Mouse (Mus musculus): ENCODE measurements around the gene Psors1c2.
A peak's percentile ranks its signal among the peaks of the same experiment; 100 is the strongest.
"Not testable (repeated sequence)": the region's sequence is repeated elsewhere in the genome, so short reads cannot be mapped to it uniquely, and the experiment has no call there.

Gene Psors1c2

DNA sequence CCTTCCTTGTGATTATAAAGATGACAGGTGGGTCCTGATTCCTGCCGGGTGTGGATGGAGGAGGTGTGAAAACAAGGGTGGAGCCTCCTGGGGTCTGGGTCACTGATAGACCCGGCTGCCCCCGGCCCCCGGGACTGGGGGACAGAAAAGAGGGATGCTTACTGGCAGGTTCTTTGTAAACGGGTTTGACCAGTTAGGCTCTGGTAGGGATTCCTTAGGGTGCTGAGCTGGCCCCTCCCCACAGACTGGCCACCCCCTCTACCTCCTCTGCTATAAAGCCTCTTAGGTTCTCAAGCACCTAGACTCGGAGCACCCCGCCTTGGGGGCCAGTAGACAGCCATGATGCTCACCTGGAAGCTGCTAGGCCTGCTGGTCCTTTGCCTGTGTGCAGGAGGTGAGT, at the start of gene Psors1c2:
Gene Psors1c2, plus strand, starts transcription at position 301 of the 400 bp plus-strand sequence.
- no peak for DNase-seq (ENCODE audit: extremely low spot score, low spot score)

GRCm38 (mm10) chr17:35484066-35484465, 48.9 kb upstream of the Psors1c2 start:
- DNase-seq (ENCODE audit: extremely low spot score, low spot score) = peak; percentile 51

DNA sequence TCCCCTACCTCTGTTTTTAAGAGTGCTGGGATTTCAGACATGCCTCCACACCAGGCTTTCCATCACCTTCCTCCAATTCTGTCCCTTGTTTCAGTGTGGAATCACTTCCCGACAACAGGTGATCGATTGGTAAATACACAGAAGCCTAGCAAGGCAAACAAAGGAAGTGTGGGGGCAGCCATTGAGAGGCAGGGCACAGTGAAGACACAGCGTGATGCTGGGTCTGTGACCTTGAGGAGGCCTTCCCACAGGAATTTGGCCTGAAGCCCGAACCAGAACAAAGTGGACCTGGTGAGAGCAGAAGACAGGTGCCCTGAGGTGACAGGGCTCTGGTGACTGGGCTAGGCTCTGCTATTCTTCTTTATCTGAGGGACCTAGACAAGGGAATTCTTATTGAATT, 47.3 kb upstream of the Psors1c2 start:
- DNase-seq (ENCODE audit: extremely low spot score, low spot score) = no peak

DNA sequence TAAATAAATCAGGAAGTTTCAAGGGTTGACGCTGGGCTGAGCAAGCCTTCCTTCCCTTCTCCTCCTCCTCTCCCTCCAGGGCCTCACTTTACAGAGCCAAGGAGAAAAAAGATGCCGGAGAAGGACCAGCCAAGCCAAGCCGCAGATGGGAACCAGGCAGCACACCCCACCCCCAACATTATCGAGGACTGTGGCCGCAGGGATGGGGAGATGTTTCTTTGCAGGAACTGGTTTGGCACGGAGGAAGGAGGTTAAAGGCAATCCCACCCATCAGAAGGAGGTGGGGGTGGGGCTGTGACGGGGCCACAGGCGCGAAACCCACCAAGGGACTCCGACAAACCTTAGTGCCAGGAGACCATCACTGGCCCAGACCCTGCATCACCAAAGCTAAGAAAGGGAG, 46.3 kb upstream of the Psors1c2 start:
- DNase-seq (ENCODE audit: extremely low spot score, low spot score) = no peak

- DNase-seq (ENCODE audit: extremely low spot score, low spot score) = no peak
Measured at GRCm38 (mm10) chr17:35488041-35488440, 45.0 kb upstream of the Psors1c2 start.

DNA sequence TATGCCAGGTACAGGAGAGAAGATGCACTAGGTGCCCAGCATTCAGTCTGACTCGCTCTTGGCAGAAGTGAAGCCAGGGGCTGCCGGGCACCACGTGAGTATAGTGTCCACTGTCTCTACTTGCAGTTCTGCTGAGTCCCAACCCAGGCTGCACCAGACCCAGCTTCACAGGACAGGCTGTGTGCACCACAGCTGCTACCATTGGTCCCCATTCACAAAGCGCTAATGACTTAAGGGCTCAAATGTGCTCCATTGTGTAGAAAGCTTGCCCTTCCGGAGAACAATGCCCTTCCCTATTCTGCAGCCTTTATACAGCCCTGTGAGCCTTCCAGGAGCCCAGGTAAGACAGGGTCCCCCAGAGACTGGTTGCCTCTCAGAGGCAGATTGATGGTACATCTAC, 42.7 kb upstream of the Psors1c2 start:
- DNase-seq (ENCODE audit: extremely low spot score, low spot score) = no peak

GRCm38 (mm10) chr17:35497124-35497523, 35.9 kb upstream of the Psors1c2 start:
- DNase-seq (ENCODE audit: extremely low spot score, low spot score) = no peak

DNA sequence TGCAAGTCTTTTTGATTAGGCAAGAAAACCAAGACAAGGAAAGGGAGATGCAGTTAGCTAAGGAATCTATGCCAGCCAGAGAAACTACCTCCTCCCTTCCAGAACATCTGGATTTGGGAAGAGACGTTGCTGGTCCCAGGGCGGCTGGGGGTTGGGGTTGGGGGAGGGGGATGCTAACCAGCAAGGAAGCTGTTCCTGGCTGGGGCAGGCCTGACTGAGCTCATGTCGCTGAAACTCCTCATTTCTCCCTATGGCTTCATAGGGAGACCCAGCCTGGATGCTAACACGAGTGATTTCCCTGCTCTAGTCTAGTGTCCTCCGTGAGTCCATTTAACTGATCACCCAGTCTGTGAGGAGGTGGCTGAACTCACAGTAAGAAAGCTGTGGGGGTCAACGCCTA, 30.8 kb upstream of the Psors1c2 start:
- no peak for DNase-seq (ENCODE audit: extremely low spot score, low spot score)

DNA sequence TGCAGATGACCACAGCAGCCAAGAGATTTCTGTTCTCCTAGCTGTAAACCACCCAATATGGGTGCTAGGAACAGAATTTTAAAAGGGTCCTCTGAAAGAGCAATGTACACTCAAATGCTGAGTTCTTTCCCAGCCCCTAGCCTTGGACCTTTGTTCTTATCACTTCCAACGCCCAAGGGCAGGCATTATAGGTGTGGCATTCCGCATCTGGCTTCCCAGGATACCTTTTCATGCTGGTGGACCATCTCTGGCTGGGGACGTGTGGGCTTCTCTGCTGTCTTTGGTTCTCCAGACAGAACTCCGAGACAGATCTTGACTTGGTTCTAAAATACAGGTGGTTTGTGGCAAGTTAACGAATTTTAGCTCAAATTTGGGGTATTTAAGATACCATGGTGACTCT, 30.2 kb upstream of the Psors1c2 start:
- no peak for DNase-seq (ENCODE audit: extremely low spot score, low spot score)

- no peak for DNase-seq (ENCODE audit: extremely low spot score, low spot score)
Measured at GRCm38 (mm10) chr17:35503849-35504248, 29.2 kb upstream of the Psors1c2 start.

DNA sequence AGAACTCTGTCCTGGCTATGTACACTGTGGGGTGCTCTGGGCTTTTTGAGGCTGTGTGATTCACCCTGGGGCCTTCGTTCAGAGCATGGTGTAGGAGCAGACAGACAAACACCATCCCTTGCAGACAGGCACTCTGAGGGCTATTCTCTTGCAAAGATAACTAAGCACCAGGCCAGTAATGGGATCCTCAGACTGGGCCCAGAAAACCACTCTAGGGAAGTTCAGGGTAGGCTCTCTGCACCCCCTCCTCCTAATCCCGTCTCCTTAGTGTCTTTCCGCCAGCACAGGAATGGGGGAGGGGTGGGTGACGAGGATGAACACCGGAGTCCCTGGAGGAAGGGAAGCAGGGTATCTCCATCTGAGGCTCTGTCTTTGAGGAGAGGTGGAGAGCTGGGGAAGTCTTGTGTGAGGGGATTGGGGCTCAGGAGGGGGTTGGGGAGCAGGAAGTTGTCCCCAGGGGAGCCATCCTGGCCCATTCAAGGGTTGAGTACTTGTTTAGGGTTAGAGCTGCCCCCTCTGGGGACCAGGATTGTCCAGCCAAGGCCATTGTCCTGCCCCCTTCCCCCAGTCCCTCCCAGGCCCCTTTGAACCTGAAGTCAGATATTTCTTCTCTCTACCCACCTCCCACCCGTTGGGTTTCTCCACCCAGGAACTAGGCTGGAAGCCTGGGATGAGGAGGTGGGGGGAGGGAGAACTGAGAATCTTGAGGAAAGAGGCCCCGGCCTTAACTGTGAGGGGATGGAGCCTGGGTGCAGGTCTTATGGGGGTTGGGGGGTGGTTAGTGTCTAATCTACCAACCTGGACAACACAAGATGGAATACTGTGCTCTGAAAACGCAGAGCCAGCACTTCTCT, 28.1 kb upstream of the Psors1c2 start:
- no peak for DNase-seq (ENCODE audit: extremely low spot score, low spot score)

DNA sequence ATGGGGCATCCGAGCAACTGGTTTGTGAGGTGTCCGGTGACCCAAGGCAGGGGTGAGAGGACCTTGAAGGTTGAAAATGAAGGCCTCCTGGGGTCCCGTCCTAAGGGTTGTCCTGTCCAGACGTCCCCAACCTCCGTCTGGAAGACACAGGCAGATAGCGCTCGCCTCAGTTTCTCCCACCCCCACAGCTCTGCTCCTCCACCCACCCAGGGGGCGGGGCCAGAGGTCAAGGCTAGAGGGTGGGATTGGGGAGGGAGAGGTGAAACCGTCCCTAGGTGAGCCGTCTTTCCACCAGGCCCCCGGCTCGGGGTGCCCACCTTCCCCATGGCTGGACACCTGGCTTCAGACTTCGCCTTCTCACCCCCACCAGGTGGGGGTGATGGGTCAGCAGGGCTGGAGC, 27.2 kb upstream of the Psors1c2 start, which contains the start of gene Pou5f1:
Gene Pou5f1, plus strand, starts transcription at position 243 of the 400 bp plus-strand sequence.
- no peak for DNase-seq (ENCODE audit: extremely low spot score, low spot score)

DNA sequence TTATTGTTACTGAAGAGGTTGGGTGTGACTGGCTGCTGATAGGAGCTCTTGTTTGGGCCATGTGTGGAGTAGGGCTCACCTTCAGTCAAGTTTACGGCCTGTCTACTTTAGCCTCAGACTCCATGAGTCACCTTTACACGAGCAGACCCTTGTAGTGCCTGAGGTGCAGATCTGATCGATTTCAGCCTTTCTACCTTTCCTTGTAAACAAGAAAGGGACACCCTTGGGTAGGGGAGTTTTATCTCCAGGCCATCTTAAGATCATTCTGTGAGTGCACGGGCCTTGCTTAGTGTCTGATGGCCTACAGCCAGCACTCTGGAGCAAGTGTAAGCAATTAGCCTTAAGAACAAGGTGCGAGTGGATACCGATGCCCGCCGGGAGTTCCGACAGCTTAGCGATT, 26.1 kb upstream of the Psors1c2 start:
- DNase-seq (ENCODE audit: extremely low spot score, low spot score) = no peak

DNA sequence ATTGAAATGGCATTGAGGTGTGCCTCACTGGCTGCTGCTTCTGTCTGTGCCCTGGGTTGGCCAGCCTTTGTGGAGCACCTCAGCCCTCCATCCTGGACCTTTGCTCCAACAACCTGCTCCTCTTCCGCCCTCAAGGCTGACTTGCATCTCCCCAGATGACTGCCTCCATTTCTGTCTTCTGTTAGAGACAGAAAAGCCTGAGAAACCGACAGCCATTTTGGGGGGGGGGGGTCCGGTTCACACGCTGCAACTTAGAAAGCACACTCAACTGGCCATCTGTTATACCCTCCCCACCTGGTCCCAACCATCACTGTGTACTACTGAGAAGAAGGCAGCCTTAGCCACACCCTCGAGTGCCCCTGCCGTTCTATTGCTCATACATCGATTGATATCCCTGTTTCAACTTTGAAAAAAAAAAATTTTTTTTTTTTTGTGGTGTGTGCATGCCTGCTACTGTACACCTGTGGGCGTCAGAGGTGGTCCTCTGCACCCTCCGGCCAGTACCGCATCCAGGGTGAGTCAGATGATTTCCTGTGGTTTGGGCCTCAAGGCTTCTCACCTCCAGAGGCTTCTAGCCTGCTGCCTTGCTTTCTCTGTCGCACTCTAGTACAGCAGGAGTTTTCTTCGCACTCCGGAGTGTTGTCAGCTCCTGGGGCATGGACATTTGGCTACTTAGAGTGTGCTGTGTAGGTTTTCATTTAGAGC, 25.3 kb upstream of the Psors1c2 start:
- no peak for DNase-seq (ENCODE audit: extremely low spot score, low spot score)

DNA sequence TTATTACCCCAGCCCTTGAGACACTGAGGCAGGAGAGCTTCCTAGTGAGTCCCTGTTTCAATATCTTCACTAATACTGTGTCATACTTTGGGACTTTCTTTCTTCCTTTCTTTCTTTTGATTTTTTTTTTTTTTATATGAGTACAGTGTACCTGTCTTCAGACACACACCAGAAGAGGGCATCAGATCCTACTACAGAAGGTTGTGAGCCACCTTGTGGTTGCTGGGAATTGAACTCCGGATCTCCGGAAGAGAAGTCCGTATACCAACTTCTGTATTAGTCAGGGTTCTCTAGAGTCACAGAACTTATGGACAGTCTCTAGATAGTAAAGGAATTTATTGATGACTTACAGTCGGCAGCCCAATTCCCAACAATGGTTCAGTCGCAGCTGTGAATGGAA, 24.7 kb upstream of the Psors1c2 start:
- not testable (repeated sequence) for DNase-seq (ENCODE audit: extremely low spot score, low spot score)

DNA sequence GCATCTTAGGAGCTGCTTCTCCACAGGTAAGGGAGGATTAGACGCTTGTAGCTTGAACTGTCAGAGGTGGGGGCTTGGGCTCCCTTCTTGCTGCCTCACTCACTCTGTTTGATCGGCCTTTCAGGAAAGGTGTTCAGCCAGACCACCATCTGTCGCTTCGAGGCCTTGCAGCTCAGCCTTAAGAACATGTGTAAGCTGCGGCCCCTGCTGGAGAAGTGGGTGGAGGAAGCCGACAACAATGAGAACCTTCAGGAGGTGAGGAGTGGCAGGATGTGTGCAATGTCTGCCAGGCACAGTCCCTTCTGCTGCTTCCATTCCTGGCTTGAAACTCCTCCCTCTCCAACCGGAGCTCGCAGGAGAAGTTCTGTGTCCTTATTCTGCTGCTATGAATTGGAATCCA, 23.7 kb upstream of the Psors1c2 start:
- no peak for DNase-seq (ENCODE audit: extremely low spot score, low spot score)

DNA sequence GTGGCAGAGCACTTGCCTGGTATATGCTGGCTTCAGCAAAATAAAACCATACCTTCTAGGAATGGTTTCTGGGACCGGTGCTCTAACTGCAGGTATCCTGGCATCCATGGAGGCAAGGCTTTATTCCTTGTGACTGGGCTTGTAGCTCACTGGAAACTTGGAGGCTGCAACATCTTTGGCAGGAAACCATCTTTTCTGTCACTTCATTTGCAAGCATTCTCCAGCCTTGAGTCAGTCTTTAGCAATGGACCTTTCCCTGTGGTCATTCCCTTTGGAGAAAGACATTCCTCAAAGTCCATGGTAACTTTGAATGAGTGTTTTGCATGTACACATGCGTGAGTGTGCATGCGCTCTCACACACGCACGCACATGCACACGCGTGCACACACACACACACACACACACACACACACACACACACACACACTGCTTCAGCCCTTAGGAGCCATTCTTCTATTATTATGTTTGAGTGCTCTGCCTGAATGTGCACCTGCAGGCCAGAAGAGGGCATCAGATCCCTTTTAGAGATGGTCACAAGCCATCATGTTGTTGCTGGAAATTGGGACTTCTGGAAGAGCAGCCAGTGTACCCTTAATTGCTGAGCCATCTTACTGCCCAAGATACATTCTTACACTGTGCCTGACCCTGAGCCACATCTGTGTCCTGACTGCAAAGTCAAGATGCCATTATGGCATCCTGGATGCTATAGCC, 19.9 kb upstream of the Psors1c2 start:
- DNase-seq (ENCODE audit: extremely low spot score, low spot score) = no peak

DNA sequence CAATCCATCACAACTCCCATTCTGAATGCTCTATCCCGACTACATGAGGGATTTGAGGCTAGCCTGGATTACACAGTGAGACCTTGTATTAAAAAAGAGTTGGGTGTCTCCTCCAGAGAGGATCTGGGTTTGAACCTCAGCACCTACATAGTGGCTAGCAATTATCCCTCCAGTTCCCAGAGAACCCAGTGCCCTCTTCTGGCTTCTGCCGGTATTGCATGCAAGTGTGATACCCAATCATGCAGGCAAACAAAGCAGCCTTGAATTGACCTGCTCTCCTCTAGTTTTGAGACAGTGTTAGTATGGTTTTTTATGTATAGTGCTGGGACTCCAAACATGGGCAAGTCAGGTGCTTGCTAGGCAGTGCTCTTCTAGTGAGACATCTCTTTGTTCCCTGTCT, 19.1 kb upstream of the Psors1c2 start:
- peak; percentile 89 for DNase-seq (ENCODE audit: extremely low spot score, low spot score)

DNA sequence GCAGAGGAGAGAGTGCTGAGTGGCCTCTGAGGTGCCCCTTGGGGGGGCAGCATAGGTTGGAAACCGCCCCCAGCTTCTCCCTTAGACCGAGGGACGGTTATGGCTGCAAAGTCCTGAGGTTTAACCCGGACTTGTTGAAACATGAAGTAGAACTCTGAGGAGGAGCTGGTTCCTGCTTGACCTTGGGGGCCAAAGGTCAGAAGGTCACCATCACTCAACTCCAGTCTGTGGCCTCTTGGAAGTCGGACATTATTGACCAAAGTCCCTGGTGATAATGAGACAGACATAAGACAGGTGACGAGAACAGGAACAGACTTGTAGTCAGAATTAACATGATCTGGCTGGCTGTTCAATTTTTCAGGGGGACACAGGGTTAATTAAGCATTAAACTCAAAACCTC, 18.2 kb upstream of the Psors1c2 start:
- peak; percentile 42 for DNase-seq (ENCODE audit: extremely low spot score, low spot score)

DNA sequence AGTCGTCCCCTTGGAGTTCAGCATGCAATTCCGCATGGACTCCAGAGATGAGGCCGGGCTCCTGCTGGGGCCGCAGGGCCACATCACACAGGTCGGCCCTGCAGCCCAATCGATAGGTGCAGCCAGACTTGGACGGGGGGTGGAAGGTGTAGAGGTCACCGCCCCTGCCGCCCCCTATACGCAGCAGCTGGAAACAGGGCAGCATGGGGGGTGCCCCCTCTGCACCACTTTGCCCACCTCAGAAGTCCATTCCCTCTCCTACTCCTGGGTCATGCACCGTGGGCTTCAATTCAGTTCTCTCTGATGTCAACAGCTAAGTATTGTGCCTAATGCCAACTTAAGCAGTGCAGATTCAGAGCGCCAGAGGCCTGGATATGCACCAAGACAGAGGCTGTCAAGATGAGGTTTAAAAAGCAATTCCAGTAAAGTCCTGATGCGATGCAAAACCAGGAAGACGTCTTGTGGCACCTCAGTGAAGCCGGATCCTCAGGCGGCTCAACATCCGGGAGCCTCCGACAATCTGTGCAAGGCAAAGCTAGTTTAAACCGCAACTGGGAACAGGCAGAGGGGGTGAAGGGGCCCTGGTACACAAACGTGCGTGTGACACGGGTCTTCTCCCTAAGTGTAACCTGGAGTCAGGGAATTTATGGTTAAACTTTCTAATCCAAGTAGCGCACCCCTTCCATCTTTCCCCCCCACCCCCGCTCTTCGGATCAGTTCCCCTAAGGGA, 16.9 kb upstream of the Psors1c2 start:
- DNase-seq (ENCODE audit: extremely low spot score, low spot score) = no peak
